Mouse (Mus musculus) heart, embryonic 16.5 days (tissue): ENCODE data around the gene Pdia6. TPM values are rescaled to one million over a fixed set of nuclear protein-coding genes. Genes with fewer than 3 reads are reported as not detected.

Experiments
- ATAC-seq: fragments of 200-750 bp; cut with Nextera tagmentation; replicated peaks from 2 replicates; pipeline ENCODE4 v1.8.0; 2017; ENCODE audit warnings: moderate number of reproducible peaks; ENCODE audit not compliant: insufficient read depth, low FRiP score; ENCODE audit errors: extremely low read depth
- H3K27ac ChIP-seq: fragments of 300-500 bp; sonication (generic); 2 replicates; pipeline ENCODE4 v1.5.1; 2014; ENCODE audit warnings: mild to moderate bottlenecking, low read length, control low read depth, moderate library complexity
- H3K27me3 ChIP-seq: fragments of 300-500 bp; sonication (generic); 2 replicates; pipeline ENCODE4 v1.6.1; 2014; ENCODE audit warnings: low read length, mixed read lengths; ENCODE audit not compliant: control insufficient read depth, insufficient read depth
- H3K36me3 ChIP-seq: fragments of 300-500 bp; sonication (generic); 2 replicates; pipeline ENCODE4 v1.6.1; 2014; ENCODE audit not compliant: control insufficient read depth, insufficient read depth
- H3K4me1 ChIP-seq: fragments of 300-500 bp; sonication (generic); 2 replicates; pipeline ENCODE4 v1.6.1; 2014; ENCODE audit warnings: low read length, mixed read lengths; ENCODE audit not compliant: control insufficient read depth, insufficient read depth
- H3K4me2 ChIP-seq: fragments of 300-500 bp; sonication (generic); 2 replicates; pipeline ENCODE4 v1.6.1; 2014; ENCODE audit warnings: low read depth, mild to moderate bottlenecking, control low read depth, low read length
- H3K4me3 ChIP-seq: fragments of 300-500 bp; sonication (generic); 2 replicates; pipeline ENCODE4 v1.5.1; 2014; ENCODE audit warnings: mild to moderate bottlenecking, control low read depth, low read length
- H3K9ac ChIP-seq: fragments of 300-500 bp; sonication (generic); 2 replicates; pipeline ENCODE4 v1.6.1; 2014; ENCODE audit warnings: low read length, control low read depth
- H3K9me3 ChIP-seq: fragments of 300-500 bp; sonication (generic); replicated peaks from 2 replicates; pipeline ENCODE4 v1.6.1; 2016; ENCODE audit warnings: low read length; ENCODE audit not compliant: control insufficient read depth
- WGBS: fragments of 180-500 bp; shearing (Covaris S2); extraction: QIAGEN DNeasy Blood & Tissue Kit; methylation state at CpG from one replicate; pipeline ENCODE4 v1.1.7; 2014; 5-methylcytosine and 5-hydroxymethylcytosine counted together
- polyA plus RNA-seq: library from polyadenylated mRNA; unstranded; fragments of >200 nt; fragmentation: Nextera tagmentation; extraction: Ambion mirVana; gene quantifications from 2 replicates; pipeline ENCODE4 v1.2.1, GENCODE M21; 2015

The Pdia6 gene
- polyA plus RNA-seq, 1 experiment from 2014 or later = 350 TPM

DNA sequence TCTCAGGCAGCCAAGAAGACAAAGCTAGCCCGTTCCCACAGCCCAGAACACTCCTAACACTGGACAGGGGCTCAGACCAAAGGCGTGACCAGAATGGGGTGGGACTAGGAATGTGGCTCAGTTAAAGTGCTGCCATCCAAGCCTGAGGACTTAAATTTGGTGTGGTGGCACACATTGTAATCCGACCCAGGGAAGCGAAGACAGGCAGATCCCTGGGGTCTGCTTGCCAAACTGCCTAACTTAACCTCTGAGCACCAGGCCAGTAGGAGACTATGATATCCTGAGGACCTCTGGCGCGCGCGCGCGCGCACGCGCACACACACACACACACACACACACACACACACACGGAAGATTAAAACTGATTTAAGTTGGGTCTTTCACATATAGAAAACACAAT is 34.8 kb upstream of the Pdia6 start:
- Histone ChIP-seq H3K4me3 (no peak overlapping the region), H3K27me3 (no peaks in the 10 kb centered on the region), H3K9ac (no peak overlapping the region), H3K9me3 (no peaks in the 10 kb centered on the region), H3K4me1 (no peaks in the 10 kb centered on the region), H3K4me2 (no peak overlapping the region), H3K36me3 (no peaks in the 10 kb centered on the region), H3K27ac (no peak overlapping the region)
- 84% methylated on average over 14 of the region's 14 CpGs for WGBS
- no peak for ATAC-seq

GRCm38 (mm10) chr12:17235535-17236313 is 30.6 kb upstream of the Pdia6 start:
- Histone ChIP-seq H3K27ac (no peak overlapping the region), H3K4me1 (no peaks in the 10 kb centered on the region), H3K4me3 (no peak overlapping the region), H3K9ac (no peak overlapping the region), H3K27me3 (no peaks in the 10 kb centered on the region), H3K36me3 (no peaks in the 10 kb centered on the region), H3K9me3 (no peaks in the 10 kb centered on the region), H3K4me2 (no peak overlapping the region)
- ATAC-seq = no peak
- 43% methylated on average over 11 of the region's 11 CpGs for WGBS

DNA sequence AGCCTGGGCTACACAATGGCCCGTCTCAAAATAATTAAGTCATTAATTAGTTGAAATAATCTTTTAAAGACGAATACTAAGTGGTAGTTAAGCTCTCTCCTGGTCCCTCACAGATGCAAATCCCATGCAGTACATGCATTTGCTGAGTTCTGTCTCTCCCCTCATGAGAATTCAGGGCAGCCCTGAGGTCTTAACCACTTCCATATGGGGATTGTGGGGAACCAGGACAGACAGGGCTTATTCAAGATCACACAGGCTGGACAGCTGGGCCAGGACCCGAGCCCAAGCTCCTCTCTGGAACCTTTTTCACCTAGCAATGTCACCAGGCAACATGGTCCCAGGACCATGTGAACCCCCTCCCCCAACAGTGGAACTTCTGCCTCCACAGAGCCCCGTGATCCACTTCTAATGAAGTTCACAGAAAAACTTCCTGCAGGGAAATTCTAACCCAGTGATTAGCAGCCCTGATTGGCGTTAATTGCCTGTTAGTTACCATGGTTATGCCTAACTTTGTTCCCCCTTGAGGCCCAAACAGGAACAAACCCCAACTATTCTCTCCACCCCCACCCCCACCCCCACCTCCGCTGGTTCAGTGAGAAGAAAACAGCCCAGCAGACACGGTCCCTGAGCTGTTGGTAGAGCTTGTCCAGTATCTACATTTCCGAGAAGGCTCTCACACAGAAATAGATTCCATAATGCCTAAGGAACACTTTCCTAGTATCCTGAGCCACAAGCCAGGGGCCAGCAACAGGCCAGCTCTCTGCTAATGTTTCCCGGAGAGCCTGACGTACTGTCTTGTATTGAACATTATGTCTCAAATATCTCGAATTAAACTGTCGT is 27.5 kb upstream of the Pdia6 start:
- Histone ChIP-seq H3K36me3 (no peaks in the 10 kb centered on the region), H3K27ac (no peak overlapping the region), H3K9me3 (no peaks in the 10 kb centered on the region), H3K4me2 (no peak overlapping the region), H3K27me3 (no peaks in the 10 kb centered on the region), H3K9ac (no peak overlapping the region), H3K4me1 (no peaks in the 10 kb centered on the region), H3K4me3 (no peak overlapping the region)
- no peak for ATAC-seq
- 48% methylated on average over 12 of the region's 12 CpGs for WGBS

GRCm38 (mm10) chr12:17239428-17239688 is 27.0 kb upstream of the Pdia6 start:
- Histone ChIP-seq H3K27me3 (no peaks in the 10 kb centered on the region), H3K36me3 (no peaks in the 10 kb centered on the region)
- no peak for ATAC-seq

GRCm38 (mm10) chr12:17241016-17241415 is 25.3 kb upstream of the Pdia6 start:
- H3K9ac ChIP-seq = no peak overlapping the region
- 67% methylated on average over 2 of the region's 2 CpGs for WGBS
- no peak overlapping the region for H3K27ac ChIP-seq
- no peaks in the 10 kb centered on the region for H3K9me3 ChIP-seq
- no peak overlapping the region for H3K4me2 ChIP-seq
- no peak for ATAC-seq
- no peaks in the 10 kb centered on the region for H3K4me1 ChIP-seq
- no peaks in the 10 kb centered on the region for H3K27me3 ChIP-seq
- H3K36me3 ChIP-seq = no peaks in the 10 kb centered on the region
- H3K4me3 ChIP-seq = no peak overlapping the region

More at GRCm38 (mm10) chr12:17239428-17239688, 27.0 kb upstream of the Pdia6 start:
- Histone ChIP-seq H3K4me3 (no peak overlapping the region), H3K4me2 (no peak overlapping the region), H3K9me3 (no peaks in the 10 kb centered on the region), H3K9ac (no peak overlapping the region), H3K27ac (no peak overlapping the region), H3K4me1 (no peaks in the 10 kb centered on the region)

- no peaks in the 10 kb centered on the region for H3K27me3 ChIP-seq
- WGBS = 92% methylated on average over 9 of the region's 9 CpGs
- no peak overlapping the region for H3K9ac ChIP-seq
- no peak overlapping the region for H3K4me3 ChIP-seq
- H3K4me1 ChIP-seq = no peaks in the 10 kb centered on the region
- no peak for ATAC-seq
- H3K4me2 ChIP-seq = no peak overlapping the region
- no peak overlapping the region for H3K27ac ChIP-seq
- H3K36me3 ChIP-seq = no peaks in the 10 kb centered on the region
- H3K9me3 ChIP-seq = no peaks in the 10 kb centered on the region
These were observed 24.7 kb upstream of the Pdia6 start for GRCm38 (mm10) chr12:17241614-17242013.

GRCm38 (mm10) chr12:17242041-17242440 is 24.3 kb upstream of the Pdia6 start:
- no peaks in the 10 kb centered on the region for H3K36me3 ChIP-seq
- no peak overlapping the region for H3K9ac ChIP-seq
- H3K9me3 ChIP-seq = no peaks in the 10 kb centered on the region
- ATAC-seq = no peak
- H3K4me1 ChIP-seq = no peaks in the 10 kb centered on the region
- no peak overlapping the region for H3K27ac ChIP-seq
- H3K4me2 ChIP-seq = no peak overlapping the region
- H3K27me3 ChIP-seq = no peaks in the 10 kb centered on the region
- no peak overlapping the region for H3K4me3 ChIP-seq

DNA sequence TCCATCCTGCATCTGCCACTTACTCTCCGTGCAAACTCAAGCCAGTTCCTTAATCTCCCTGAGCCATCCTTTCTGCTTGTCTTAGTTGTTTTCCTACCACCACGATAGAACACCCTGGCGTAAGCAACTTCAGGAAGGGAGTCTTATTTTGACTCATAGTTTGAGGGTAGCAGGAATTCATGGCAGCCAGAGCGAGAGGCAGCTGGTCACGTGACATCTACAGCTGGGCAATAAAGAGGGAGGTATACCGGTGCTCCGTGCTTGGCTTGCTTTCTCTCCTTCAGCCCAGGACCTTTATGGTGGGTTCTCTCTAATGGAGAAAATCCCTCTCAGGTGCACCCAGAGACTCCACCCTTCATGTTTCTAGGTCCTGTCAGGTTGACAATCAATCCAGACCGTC is 15.4 kb upstream of the Pdia6 start:
- H3K36me3 ChIP-seq = no peaks in the 10 kb centered on the region
- 63% methylated on average over 8 of the region's 8 CpGs for WGBS
- no peak overlapping the region for H3K27ac ChIP-seq
- ATAC-seq = no peak
- H3K9ac ChIP-seq = no peak overlapping the region
- peaks cover 3% of the 10 kb centered on the region; the same call in 1 of the 2 replicates for H3K27me3 ChIP-seq
- H3K9me3 ChIP-seq = no peaks in the 10 kb centered on the region
- peaks cover 7% of the 10 kb centered on the region for H3K4me1 ChIP-seq
- no peak overlapping the region for H3K4me3 ChIP-seq
- H3K4me2 ChIP-seq = no peak overlapping the region

GRCm38 (mm10) chr12:17253069-17253468 is 13.3 kb upstream of the Pdia6 start:
- no peak overlapping the region for H3K9ac ChIP-seq
- H3K4me1 ChIP-seq = peaks cover 7% of the 10 kb centered on the region
- H3K36me3 ChIP-seq = no peaks in the 10 kb centered on the region
- peaks cover 3% of the 10 kb centered on the region; the same call in 1 of the 2 replicates for H3K27me3 ChIP-seq
- peak overlapping the region; percentile 53 for H3K4me2 ChIP-seq
- no peaks in the 10 kb centered on the region for H3K9me3 ChIP-seq
- H3K4me3 ChIP-seq = no peak overlapping the region
- no peak overlapping the region for H3K27ac ChIP-seq
- ATAC-seq = no peak
- 7% methylated on average over 9 of the region's 9 CpGs for WGBS
